Mouse (Mus musculus) E14TG2a.4 (cell line): Measurements from ENCODE around the gene Gm13696.
"Not testable (repeated sequence)": the region's sequence is repeated elsewhere in the genome, so short reads cannot be mapped to it uniquely, and the experiment has no call there.

Experiments used
- H3K27me3 ChIP-seq: 2 replicates; pipeline ENCODE4 v1.6.1; 2014; ENCODE audit warnings: low read length, control low read depth; ENCODE audit not compliant: insufficient read depth
- H3K36me3 ChIP-seq: 2 replicates; pipeline ENCODE4 v1.6.1; 2014; ENCODE audit warnings: low read length, control low read depth; ENCODE audit not compliant: insufficient read depth
- H3K4me1 ChIP-seq: replicated peaks from 2 replicates; pipeline ENCODE4 v1.6.1; 2014; ENCODE audit warnings: low read depth, low read length, control low read depth
- H3K4me3 ChIP-seq: replicated peaks from 2 replicates; pipeline ENCODE4 v1.5.1; 2014; ENCODE audit warnings: mild to moderate bottlenecking, low read length
- H3K9me3 ChIP-seq: 2 replicates; pipeline ENCODE4 v1.6.1; 2014; ENCODE audit warnings: low read length, control low read depth
- CTCF ChIP-seq: conservative IDR thresholded peaks from 2 replicates; pipeline ENCODE4 v1.5.1; 2014; ENCODE audit warnings: low read length
- NANOG ChIP-seq: IDR thresholded peaks from 2 replicates; pipeline ENCODE4 v1.6.1; 2014; ENCODE audit warnings: borderline replicate concordance, low read length, mixed read lengths
- POU5F1 ChIP-seq: IDR thresholded peaks from 2 replicates; pipeline ENCODE4 v1.6.1; 2014; ENCODE audit warnings: low read length, borderline replicate concordance

The Gm13696 gene

DNA sequence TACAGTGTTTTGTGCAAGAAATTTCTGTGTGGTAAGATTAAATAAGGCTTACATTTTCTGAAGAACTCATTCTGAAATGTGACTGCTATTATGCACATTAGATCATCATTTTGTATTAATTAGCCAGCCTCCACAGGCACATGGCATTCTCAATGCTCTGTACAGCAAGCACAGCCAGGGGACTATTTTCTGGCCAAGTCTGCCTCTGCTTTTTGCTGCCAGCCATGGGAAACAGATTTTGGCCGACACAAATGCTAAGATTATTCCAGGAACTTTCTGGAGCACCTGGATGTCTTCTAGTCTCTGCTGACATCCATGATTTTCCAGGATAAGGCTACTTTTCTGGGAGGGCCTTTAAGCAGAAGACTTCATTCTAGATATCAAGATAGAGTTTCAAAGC, 36.0 kb downstream of the Gm13696 start:
- no peaks in the 10 kb centered on the region for H3K36me3 ChIP-seq

DNA sequence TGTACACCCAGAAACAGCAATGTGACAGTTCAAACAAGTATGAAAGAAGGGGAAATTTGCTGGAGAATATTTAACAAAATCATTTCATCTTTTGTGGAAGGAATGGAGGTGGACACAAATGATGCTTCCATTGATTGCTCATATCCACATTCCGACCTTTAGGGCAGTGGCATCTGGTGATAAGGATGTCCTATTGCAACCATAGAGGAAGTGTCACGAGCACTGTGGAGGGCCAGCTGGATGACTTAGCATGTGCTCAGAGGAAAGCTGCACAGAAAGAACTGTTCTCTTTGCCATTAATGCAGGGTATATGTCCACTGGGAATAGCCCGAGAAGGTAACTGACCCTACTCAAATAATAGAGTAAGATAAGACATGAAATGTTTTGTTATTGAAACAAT, 36.9 kb downstream of the Gm13696 start:
- H3K4me3 ChIP-seq = no peak overlapping the region
- no peaks in the 10 kb centered on the region for H3K27me3 ChIP-seq

More for the DNA sequence above, 36.0 kb downstream of the Gm13696 start:
- H3K9me3 ChIP-seq = peaks cover 8% of the 10 kb centered on the region
- no peaks in the 10 kb centered on the region for H3K4me1 ChIP-seq
- TF ChIP-seq NANOG (no peak), POU5F1 (no peak)
- no peaks in the 10 kb centered on the region for H3K27me3 ChIP-seq
- H3K4me3 ChIP-seq = no peak overlapping the region

DNA sequence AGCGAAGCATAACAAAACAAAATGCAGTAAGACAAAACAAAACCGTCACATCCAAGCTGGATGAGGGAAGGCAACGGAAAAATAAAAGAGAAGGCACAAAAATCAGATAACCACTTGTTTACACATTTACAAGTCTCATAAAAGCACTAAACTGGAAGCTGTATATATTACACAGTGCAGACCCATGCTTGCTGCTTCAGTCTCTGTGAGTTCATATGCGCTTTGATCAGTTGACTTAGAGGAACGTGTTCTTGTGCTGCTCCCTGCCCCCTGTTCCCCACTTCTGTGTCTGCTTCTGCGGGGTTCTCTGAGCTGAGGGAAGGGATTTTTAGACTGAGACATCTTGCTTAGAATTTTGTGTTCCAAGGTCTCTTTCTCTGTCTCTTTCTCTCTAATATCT, 41.6 kb downstream of the Gm13696 start:
- TF ChIP-seq CTCF = no peak
- Histone ChIP-seq H3K27me3 (no peaks in the 10 kb centered on the region), H3K4me3 (no peak overlapping the region), H3K9me3 (no peaks in the 10 kb centered on the region), H3K4me1 (no peaks in the 10 kb centered on the region), H3K36me3 (no peaks in the 10 kb centered on the region)

More for the DNA sequence above, 36.9 kb downstream of the Gm13696 start:
- Histone ChIP-seq H3K4me1 (no peaks in the 10 kb centered on the region), H3K36me3 (no peaks in the 10 kb centered on the region), H3K9me3 (peaks cover 8% of the 10 kb centered on the region)
- TF ChIP-seq CTCF = no peak
- TF ChIP-seq POU5F1 = no peak
- TF ChIP-seq NANOG = no peak

- not testable (repeated sequence) for H3K4me1 ChIP-seq, H3K36me3 ChIP-seq, H3K4me3 ChIP-seq, H3K9me3 ChIP-seq, H3K27me3 ChIP-seq
Measured at GRCm38 (mm10) chr2:84016291-84016690, 43.4 kb downstream of the Gm13696 start.

GRCm38 (mm10) chr2:84018330-84018729, 45.4 kb downstream of the Gm13696 start:
- H3K9me3 ChIP-seq = no peaks in the 10 kb centered on the region
- no peaks in the 10 kb centered on the region for H3K4me1 ChIP-seq
- no peaks in the 10 kb centered on the region for H3K36me3 ChIP-seq
- H3K4me3 ChIP-seq = no peak overlapping the region
- no peaks in the 10 kb centered on the region for H3K27me3 ChIP-seq
- TF ChIP-seq CTCF (no peak), NANOG (no peak), POU5F1 (no peak)

DNA sequence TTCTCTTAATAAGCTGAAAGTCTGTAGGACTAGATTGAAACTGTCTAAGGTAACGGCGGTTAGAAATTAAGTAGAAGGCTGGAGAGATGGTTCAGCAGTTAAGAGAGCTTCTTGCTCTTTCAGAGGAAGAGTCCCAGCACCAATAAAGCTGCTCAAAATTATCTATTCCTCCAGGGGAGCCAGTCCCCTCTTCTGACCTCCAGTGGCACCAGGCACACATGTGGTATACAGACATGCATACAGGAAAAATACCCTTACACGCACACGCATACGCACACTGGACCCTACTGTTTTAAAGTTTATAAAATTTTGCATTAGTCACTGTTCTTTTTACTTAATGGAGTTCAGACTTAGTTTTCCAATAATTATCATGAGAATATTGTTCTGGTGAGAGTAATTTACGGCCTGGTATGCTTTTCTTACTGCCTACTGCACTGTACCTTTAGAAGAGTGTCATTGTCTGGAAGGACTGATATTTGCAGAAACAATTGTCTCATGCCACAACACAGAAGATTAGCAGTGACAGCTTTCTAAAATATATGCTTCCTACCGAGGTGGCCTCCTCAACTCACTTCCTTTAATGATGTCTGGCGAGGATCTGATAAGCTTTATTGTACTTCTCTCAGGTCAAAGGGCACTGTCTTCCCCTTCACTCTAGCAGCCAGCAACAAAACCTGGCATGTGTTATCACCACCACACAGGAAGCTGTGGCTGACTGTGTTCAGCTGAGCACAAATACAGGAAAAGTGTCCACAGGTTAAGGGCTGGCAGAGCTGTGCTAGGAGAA, 46.8 kb downstream of the Gm13696 start:
- no peak for TF ChIP-seq POU5F1
- no peak for TF ChIP-seq CTCF
- no peak for TF ChIP-seq NANOG
- Histone ChIP-seq H3K4me1 (no peaks in the 10 kb centered on the region), H3K36me3 (no peaks in the 10 kb centered on the region), H3K27me3 (no peaks in the 10 kb centered on the region), H3K4me3 (no peak overlapping the region), H3K9me3 (no peaks in the 10 kb centered on the region)

DNA sequence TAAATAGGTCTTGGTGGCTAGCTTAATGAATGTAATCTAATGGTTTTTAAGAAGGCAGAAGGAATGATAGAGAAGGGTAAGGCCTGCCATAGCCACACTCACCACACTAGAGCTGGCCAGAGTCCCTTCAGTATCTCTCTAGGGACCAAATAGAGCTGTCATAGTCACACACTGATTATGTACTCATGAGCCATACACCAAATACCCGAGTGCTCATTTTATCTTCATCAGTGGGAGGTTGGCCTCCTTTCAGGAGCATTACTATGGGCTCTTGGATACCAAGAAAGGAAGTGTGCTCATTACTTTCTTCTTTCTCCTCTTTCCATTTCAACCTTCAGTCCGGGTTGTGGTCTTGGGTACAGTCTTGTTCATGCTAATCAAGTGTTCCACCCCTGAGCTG, 49.0 kb downstream of the Gm13696 start:
- no peaks in the 10 kb centered on the region for H3K27me3 ChIP-seq
- H3K36me3 ChIP-seq = no peaks in the 10 kb centered on the region
- TF ChIP-seq CTCF (no peak), NANOG (no peak), POU5F1 (no peak)
- H3K9me3 ChIP-seq = no peaks in the 10 kb centered on the region
- H3K4me3 ChIP-seq = no peak overlapping the region
- no peaks in the 10 kb centered on the region for H3K4me1 ChIP-seq

DNA sequence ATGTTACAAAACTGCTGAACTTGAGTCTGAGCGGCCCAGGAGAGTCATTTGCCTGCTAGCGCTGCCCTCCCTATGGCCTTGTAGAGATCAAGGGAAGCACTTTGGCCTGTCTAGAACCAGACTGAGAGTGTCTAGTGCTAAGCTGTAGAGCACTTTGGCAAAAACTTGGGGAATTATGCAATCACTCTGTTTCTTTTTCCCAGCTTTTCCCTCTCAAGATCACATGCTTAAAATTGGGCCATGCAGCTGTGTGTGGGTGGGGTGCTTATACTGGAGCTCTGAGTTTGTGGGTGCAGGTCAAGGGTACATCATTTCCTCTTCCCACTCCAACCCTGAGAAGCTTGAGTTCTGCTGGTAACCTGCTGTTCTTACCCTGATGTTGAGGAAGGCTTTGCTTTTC, 50.0 kb downstream of the Gm13696 start:
- TF ChIP-seq NANOG (no peak), POU5F1 (no peak), CTCF (no peak)
- Histone ChIP-seq H3K36me3 (no peaks in the 10 kb centered on the region), H3K27me3 (no peaks in the 10 kb centered on the region), H3K9me3 (peaks cover 6% of the 10 kb centered on the region; the same call in 1 of the 2 replicates), H3K4me1 (no peaks in the 10 kb centered on the region), H3K4me3 (no peak overlapping the region)

- Histone ChIP-seq H3K27me3 (no peaks in the 10 kb centered on the region), H3K4me3 (no peak overlapping the region), H3K4me1 (no peaks in the 10 kb centered on the region), H3K36me3 (no peaks in the 10 kb centered on the region), H3K9me3 (peaks cover 8% of the 10 kb centered on the region; the same call in 1 of the 2 replicates)
- no peak for TF ChIP-seq CTCF
- no peak for TF ChIP-seq NANOG
- TF ChIP-seq POU5F1 = no peak
Measured at GRCm38 (mm10) chr2:84023319-84023718, 50.4 kb downstream of the Gm13696 start.
